Mouse (Mus musculus): ENCODE measurements around the gene Slc25a47. TPM values are rescaled to one million over a fixed set of nuclear protein-coding genes. Genes with fewer than 3 reads are reported as not detected.

The Slc25a47 gene
- total and polyA plus RNA-seq, 2 experiments from 2014 or later, result 5.9 to 15.3 TPM

DNA sequence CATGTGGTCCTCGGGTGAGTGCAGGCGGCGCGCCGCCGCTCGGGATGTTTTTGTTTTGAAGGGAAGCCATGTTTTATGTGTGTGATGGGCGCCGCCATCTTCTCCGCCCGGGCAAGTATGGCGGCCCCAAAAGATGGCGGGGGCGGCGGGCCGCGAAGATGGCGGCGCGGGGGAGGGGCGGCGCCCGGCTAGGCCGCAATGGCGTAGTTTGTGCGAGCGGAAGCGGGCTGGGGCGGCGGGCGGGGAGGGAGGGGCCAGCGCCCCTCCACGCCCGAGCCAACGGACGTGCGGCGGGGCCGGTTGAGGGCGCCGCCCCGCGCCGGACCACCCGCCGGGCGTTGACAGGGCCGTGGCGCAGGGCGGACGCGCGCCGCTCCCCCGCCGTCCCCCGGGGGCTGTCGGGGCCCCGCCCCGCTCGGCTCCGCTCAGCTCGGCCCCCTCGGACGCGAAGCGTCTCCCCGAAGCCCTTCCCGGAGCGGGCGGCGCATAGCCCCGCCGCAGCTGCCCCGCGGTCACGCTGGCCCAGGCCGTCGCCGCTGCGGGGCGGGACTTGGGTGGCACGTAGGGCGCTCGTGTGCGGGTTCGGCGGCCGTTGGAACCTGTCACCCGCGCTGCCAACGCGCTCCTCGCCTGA, 41.7 kb upstream of the Slc25a47 start:
- ATAC-seq (ENCODE audit: insufficient read depth, low read depth), result peak; percentile 62
- peak overlapping the region; percentile 99 for H3K27ac ChIP-seq (ENCODE audit: low read depth)
- peaks cover 15% of the 10 kb centered on the region for H3K4me1 ChIP-seq (ENCODE audit: control insufficient read depth, insufficient read depth)
- H3K9me3 ChIP-seq (replicated peaks; ENCODE audit: control insufficient read depth, low read length), result no peaks in the 10 kb centered on the region
- TF ChIP-seq CTCF (IDR thresholded peaks at IDR 0.05; ENCODE audit: low read depth), result no peak
- H3K9ac ChIP-seq (replicated peaks; ENCODE audit: low read depth, low read length), result peak overlapping the region; percentile 95
- WGBS, result 2% methylated on average over 67 of the region's 94 CpGs
- H3K4me2 ChIP-seq (ENCODE audit: low read depth, low read length), result peak overlapping the region; percentile 72
- H3K4me3 ChIP-seq (ENCODE audit: low read depth, low read length), result peak overlapping the region; percentile 97
- H3K27me3 ChIP-seq (ENCODE audit: control insufficient read depth, insufficient read depth, low read length), result no peaks in the 10 kb centered on the region
- peak; percentile 93 for DNase-seq (ENCODE audit: low spot score)
- H3K36me3 ChIP-seq (replicated peaks; ENCODE audit: control insufficient read depth, insufficient read depth, low read length), result no peaks in the 10 kb centered on the region

DNA sequence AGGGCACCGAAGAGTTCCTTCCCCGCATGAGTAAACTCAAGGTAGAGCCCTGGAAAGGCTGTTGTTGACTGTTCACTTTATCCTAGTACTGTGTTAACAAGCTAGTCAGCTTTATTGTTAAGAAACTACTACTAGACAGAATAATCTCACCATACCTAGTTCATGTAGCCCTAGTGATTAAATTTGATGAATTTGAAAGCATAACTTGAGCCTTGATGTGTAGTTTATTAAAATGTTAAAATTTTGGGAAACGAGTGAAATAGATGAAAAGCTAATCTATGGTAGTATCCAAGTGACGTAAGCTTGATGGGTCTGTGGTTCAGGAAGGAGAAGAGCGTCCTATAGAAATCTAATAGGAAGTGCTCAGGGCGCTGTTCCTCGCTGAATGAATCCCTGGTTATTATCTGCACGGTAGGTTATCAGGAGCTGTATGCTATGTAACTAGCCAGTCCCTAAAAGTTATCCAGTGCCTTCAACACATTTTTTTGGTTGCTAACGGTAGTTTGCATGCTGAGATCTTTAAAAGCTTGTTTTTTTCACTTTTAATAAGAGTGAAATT, 40.8 kb upstream of the Slc25a47 start:
- ATAC-seq (ENCODE audit: insufficient read depth, low read depth) (no peak), DNase-seq (ENCODE audit: low spot score) (no peak)
- Histone ChIP-seq H3K27me3 (ENCODE audit: control insufficient read depth, insufficient read depth, low read length) (no peaks in the 10 kb centered on the region), H3K4me2 (ENCODE audit: low read depth, low read length) (peak overlapping the region; percentile 72), H3K36me3 (replicated peaks; ENCODE audit: control insufficient read depth, insufficient read depth, low read length) (no peaks in the 10 kb centered on the region), H3K9ac (replicated peaks; ENCODE audit: low read depth, low read length) (peak overlapping the region; percentile 95), H3K4me1 (ENCODE audit: control insufficient read depth, insufficient read depth) (peaks cover 20% of the 10 kb centered on the region), H3K9me3 (replicated peaks; ENCODE audit: control insufficient read depth, low read length) (no peaks in the 10 kb centered on the region), H3K4me3 (ENCODE audit: low read depth, low read length) (peak overlapping the region; percentile 97), H3K27ac (ENCODE audit: low read depth) (peak overlapping the region; percentile 99)
- TF ChIP-seq CTCF (IDR thresholded peaks at IDR 0.05; ENCODE audit: low read depth) (no peak), EP300 (IDR thresholded peaks at IDR 0.05; ENCODE audit: low read depth) (no peak)
- WGBS, result 2% methylated on average over 9 of the region's 9 CpGs

- H3K9ac ChIP-seq (replicated peaks; ENCODE audit: low read depth, low read length), result no peak overlapping the region
- TF ChIP-seq EP300 (IDR thresholded peaks at IDR 0.05; ENCODE audit: low read depth), result no peak
- no peak for TF ChIP-seq CTCF (IDR thresholded peaks at IDR 0.05; ENCODE audit: low read depth)
- 0 out of 2 replicates have a peak overlapping the region, but pooled peaks have one; percentile 12 for H3K27ac ChIP-seq (ENCODE audit: low read depth)
- ATAC-seq (ENCODE audit: insufficient read depth, low read depth), result no peak
- DNase-seq (ENCODE audit: low spot score), result no peak
- H3K4me1 ChIP-seq (ENCODE audit: control insufficient read depth, insufficient read depth), result peaks cover 38% of the 10 kb centered on the region
- 44% methylated on average over 2 of the region's 2 CpGs for WGBS
- no peak overlapping the region for H3K4me2 ChIP-seq (ENCODE audit: low read depth, low read length)
- no peaks in the 10 kb centered on the region for H3K36me3 ChIP-seq (replicated peaks; ENCODE audit: control insufficient read depth, insufficient read depth, low read length)
- no peak overlapping the region for H3K4me3 ChIP-seq (ENCODE audit: low read depth, low read length)
- no peaks in the 10 kb centered on the region for H3K9me3 ChIP-seq (replicated peaks; ENCODE audit: control insufficient read depth, low read length)
- no peaks in the 10 kb centered on the region for H3K27me3 ChIP-seq (ENCODE audit: control insufficient read depth, insufficient read depth, low read length)
These were observed 34.2 kb upstream of the Slc25a47 start for GRCm38 (mm10) chr12:108801613-108802012.

DNA sequence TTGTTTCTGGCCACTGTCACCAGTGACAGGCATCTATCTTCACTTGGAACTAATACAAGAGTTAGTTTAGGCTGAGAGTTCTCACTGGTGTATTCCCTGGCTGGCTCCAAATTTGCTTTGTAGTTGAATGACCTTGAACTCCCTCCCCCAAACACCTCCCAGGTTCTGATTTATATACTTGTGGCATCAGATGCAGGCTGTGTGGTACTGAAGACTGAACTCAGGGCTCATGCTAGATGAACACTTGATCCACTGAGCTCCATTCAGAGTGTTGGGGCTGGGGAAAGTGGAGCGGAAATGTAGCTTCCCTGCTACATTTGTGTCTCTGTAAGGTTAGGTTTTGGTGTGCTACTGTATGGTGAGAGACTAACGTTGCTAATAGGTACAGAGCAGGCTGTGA, 31.5 kb upstream of the Slc25a47 start:
- 79% methylated on average over 2 of the region's 2 CpGs for WGBS
- peaks cover 45% of the 10 kb centered on the region for H3K4me1 ChIP-seq (ENCODE audit: control insufficient read depth, insufficient read depth)
- H3K27ac ChIP-seq (ENCODE audit: low read depth), result peak overlapping the region; percentile 36; the same call in 1 of the 2 replicates

GRCm38 (mm10) chr12:108808465-108808864, 27.4 kb upstream of the Slc25a47 start:
- ATAC-seq (ENCODE audit: insufficient read depth, low read depth), result no peak
- no peak for DNase-seq (ENCODE audit: low spot score)
- H3K4me2 ChIP-seq (ENCODE audit: low read depth, low read length), result no peak overlapping the region
- peaks cover 17% of the 10 kb centered on the region for H3K4me1 ChIP-seq (ENCODE audit: control insufficient read depth, insufficient read depth)
- H3K27me3 ChIP-seq (ENCODE audit: control insufficient read depth, insufficient read depth, low read length), result no peaks in the 10 kb centered on the region
- 27% methylated on average over 2 of the region's 2 CpGs for WGBS
- H3K36me3 ChIP-seq (replicated peaks; ENCODE audit: control insufficient read depth, insufficient read depth, low read length), result peaks cover 15% of the 10 kb centered on the region; the same call in 1 of the 2 replicates
- no peak overlapping the region for H3K9ac ChIP-seq (replicated peaks; ENCODE audit: low read depth, low read length)
- TF ChIP-seq EP300 (IDR thresholded peaks at IDR 0.05; ENCODE audit: low read depth) (no peak), CTCF (IDR thresholded peaks at IDR 0.05; ENCODE audit: low read depth) (no peak)
- no peaks in the 10 kb centered on the region for H3K9me3 ChIP-seq (replicated peaks; ENCODE audit: control insufficient read depth, low read length)
- no peak overlapping the region for H3K4me3 ChIP-seq (ENCODE audit: low read depth, low read length)
- H3K27ac ChIP-seq (ENCODE audit: low read depth), result 0 out of 2 replicates have a peak overlapping the region, but pooled peaks have one; percentile 23

More for the DNA sequence above, 31.5 kb upstream of the Slc25a47 start:
- ATAC-seq (ENCODE audit: insufficient read depth, low read depth) (no peak), DNase-seq (ENCODE audit: low spot score) (no peak)
- no peak overlapping the region for H3K9ac ChIP-seq (replicated peaks; ENCODE audit: low read depth, low read length)
- TF ChIP-seq CTCF (IDR thresholded peaks at IDR 0.05; ENCODE audit: low read depth) (no peak), EP300 (IDR thresholded peaks at IDR 0.05; ENCODE audit: low read depth) (no peak)
- H3K4me2 ChIP-seq (ENCODE audit: low read depth, low read length), result no peak overlapping the region
- H3K9me3 ChIP-seq (replicated peaks; ENCODE audit: control insufficient read depth, low read length), result no peaks in the 10 kb centered on the region
- H3K4me3 ChIP-seq (ENCODE audit: low read depth, low read length), result no peak overlapping the region
- 0 out of 2 replicates have a peak, but pooled peaks cover 14% of the 10 kb centered on the region for H3K36me3 ChIP-seq (replicated peaks; ENCODE audit: control insufficient read depth, insufficient read depth, low read length)
- no peaks in the 10 kb centered on the region for H3K27me3 ChIP-seq (ENCODE audit: control insufficient read depth, insufficient read depth, low read length)
